Mouse (Mus musculus): ENCODE results near the gene Pla2g7.

Gene Pla2g7

DNA sequence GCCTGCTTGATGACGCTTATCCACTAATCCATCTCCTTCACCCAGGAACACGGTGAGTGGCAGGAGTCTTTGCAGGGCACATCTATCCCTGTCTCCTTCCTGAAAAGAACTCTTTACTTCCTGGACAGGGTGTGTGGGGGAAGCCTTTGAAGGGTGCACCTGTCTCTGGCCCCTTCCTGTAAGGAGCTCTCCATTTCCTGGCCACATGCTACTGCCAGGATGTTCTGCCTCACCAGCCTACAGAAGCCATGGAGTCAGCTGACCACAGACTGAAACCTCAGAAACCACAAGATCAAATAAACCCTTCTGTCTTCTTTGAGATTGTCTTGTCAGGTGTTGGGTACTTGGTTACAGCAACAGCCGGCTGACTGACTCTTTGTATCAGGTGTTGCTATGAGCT, 77.2 kb downstream of the Pla2g7 start:
- in situ Hi-C loops (cut with MboI, MseI), result no loop called here

DNA sequence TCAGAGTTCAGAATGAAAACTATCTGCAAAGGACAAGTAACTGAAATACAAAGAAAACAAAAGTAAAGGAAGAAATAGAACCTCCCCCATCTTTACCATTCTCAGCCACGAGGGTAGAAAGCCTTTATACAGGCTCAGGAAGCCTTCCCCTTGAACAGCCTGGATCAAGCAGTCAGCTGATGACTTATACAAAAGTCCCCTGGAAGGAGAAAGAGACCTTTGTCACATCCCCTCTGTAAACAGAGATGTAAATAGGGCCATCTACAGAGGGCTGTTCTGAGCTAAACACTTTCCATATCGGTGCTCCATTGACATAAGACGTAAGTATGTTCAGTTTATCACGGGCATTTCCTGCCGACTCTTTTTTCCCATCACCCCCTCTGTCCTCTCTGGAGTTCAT, 79.0 kb downstream of the Pla2g7 start:
- in situ Hi-C loops (cut with MboI, MseI), result no loop called here

DNA sequence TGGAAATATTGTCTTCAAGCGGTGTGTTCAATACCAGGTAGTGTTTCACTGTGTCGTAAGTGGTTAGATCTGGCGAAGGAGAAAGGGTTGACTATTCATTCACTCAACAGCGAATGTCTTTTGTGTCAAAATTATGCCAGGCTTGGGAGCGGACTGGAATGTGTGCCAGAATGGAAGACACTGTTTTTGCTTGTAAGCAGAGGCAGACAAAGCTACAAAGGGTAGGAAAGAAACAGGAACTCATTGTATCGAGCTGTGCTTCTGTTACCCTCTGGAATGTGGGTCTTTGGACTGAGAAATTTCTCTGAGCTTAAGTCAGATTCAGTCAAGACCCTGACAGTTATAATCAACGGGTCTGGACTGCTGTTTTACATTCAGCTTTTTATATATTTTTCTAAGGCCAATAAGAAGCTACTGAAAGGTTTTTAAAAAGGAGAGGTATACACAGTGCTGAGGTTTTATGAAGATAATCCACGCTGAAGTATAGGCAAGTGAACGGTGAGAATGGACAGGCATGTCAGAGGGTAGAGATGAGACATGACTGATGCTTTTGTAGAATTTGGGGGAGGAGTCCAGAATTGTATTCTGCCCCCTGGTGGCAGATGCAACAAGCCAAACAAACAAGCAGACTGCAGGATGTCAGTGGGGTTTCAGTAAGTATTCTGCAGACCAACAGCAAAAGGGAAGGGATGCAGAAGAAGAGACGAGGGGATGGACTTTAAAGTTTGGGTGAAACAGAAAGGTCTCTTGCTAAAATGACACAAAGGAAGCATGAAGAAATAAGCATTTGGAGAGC, 81.9 kb downstream of the Pla2g7 start:
- in situ Hi-C loops (cut with MboI, MseI), result no loop called here

DNA sequence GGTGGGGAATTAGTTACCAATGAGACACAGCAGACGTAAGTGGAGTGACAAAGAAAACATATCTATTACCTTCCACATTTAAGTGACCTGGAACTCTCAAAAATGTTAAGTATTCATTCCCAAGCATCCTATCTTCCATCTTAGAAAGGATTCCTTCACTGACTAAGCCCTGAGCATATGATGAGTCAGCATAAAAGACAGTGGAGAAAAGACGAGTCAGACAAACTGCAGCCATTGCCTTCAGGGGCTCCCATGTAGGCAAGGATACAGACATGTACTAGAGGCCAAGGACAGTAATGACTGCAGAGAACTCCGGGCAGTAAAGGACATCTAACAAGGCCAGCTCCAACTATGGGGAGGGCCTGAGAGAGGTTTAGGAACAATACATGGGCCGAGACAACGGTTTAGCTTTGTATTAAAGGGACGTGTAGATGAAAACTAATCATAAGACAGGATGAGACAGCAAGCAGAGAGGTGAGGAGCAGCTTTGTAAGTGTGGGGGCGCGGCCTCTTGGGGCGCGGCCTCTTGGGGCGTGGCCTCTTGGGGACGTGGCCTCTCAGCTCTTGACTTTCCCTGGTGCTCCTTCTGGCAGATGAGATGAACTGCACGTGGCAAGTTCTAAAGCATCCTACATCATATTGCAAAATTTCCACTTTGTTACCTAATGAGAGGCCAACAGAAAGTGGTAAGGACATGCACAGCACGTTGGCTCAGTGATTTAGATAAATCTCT, 83.6 kb downstream of the Pla2g7 start:
- in situ Hi-C loops (cut with MboI, MseI), result no loop called here

All from T-helper 1 cell (primary cell).